Mouse (Mus musculus): ENCODE data around the gene Stac2.

- TF ChIP-seq CTCF (IDR thresholded peaks at IDR 0.05; ENCODE audit: borderline replicate concordance, insufficient read depth, low read depth, low read length) (no peak), POLR2A (IDR thresholded peaks at IDR 0.05; ENCODE audit: borderline replicate concordance, insufficient read depth, low read length) (no peak)
Measured at GRCm38 (mm10) chr11:98027785-98028184, 25.5 kb downstream of the Stac2 start.

Data from cerebellum, adult 2 months (tissue).